Mouse (Mus musculus): ENCODE results near the gene Robo1. TPM values are rescaled to one million over a fixed set of nuclear protein-coding genes. Genes with fewer than 3 reads are reported as not detected.

The Robo1 gene
- polyA plus RNA-seq, 1 experiment from 2014 or later = 40.1 TPM

GRCm38 (mm10) chr16:72998677-72999076 is 690.6 kb downstream of the Robo1 start:
- WGBS = 87% methylated on average over 6 of the region's 6 CpGs
- Histone ChIP-seq H3K9me3 (ENCODE audit: control insufficient read depth, low read length) (no peaks in the 10 kb centered on the region), H3K27ac (replicated peaks; ENCODE audit: low read depth, low read length) (no peak overlapping the region), H3K4me2 (ENCODE audit: low read depth, severe bottlenecking) (no peak overlapping the region), H3K4me1 (ENCODE audit: control insufficient read depth, insufficient read depth, low read length) (no peaks in the 10 kb centered on the region), H3K9ac (ENCODE audit: low read length) (no peak overlapping the region), H3K36me3 (ENCODE audit: control insufficient read depth, insufficient read depth, low read length) (no peaks in the 10 kb centered on the region; the same call in 1 of the 2 replicates), H3K4me3 (ENCODE audit: low read depth, low read length) (no peak overlapping the region), H3K27me3 (ENCODE audit: control insufficient read depth, insufficient read depth, low read length) (no peaks in the 10 kb centered on the region)
- peak; percentile 17 for DNase-seq (ENCODE audit: low spot score)
- no peak for ATAC-seq (ENCODE audit: insufficient number of reproducible peaks, low FRiP score, low TSS enrichment, low read depth)

- Histone ChIP-seq H3K9ac (ENCODE audit: low read length) (no peak overlapping the region), H3K27ac (replicated peaks; ENCODE audit: low read depth, low read length) (no peak overlapping the region), H3K4me1 (ENCODE audit: control insufficient read depth, insufficient read depth, low read length) (peaks cover 8% of the 10 kb centered on the region), H3K27me3 (ENCODE audit: control insufficient read depth, insufficient read depth, low read length) (no peaks in the 10 kb centered on the region), H3K4me2 (ENCODE audit: low read depth, severe bottlenecking) (no peak overlapping the region), H3K4me3 (ENCODE audit: low read depth, low read length) (no peak overlapping the region), H3K36me3 (ENCODE audit: control insufficient read depth, insufficient read depth, low read length) (no peaks in the 10 kb centered on the region; the same call in 1 of the 2 replicates), H3K9me3 (ENCODE audit: control insufficient read depth, low read length) (no peaks in the 10 kb centered on the region)
- WGBS = 31% methylated on average over 4 of the region's 4 CpGs
- DNase-seq (ENCODE audit: low spot score) = peak; percentile 36
- 0 out of 2 replicates have a peak, but pooled peaks have one; percentile 65 for ATAC-seq (ENCODE audit: insufficient number of reproducible peaks, low FRiP score, low TSS enrichment, low read depth)
Measured at GRCm38 (mm10) chr16:73002685-73003084, 694.6 kb downstream of the Robo1 start.

GRCm38 (mm10) chr16:73004601-73005000 is 696.5 kb downstream of the Robo1 start:
- Histone ChIP-seq H3K27me3 (ENCODE audit: control insufficient read depth, insufficient read depth, low read length) (no peaks in the 10 kb centered on the region), H3K9me3 (ENCODE audit: control insufficient read depth, low read length) (no peaks in the 10 kb centered on the region), H3K4me3 (ENCODE audit: low read depth, low read length) (no peak overlapping the region), H3K4me2 (ENCODE audit: low read depth, severe bottlenecking) (no peak overlapping the region), H3K4me1 (ENCODE audit: control insufficient read depth, insufficient read depth, low read length) (peaks cover 14% of the 10 kb centered on the region), H3K9ac (ENCODE audit: low read length) (no peak overlapping the region), H3K27ac (replicated peaks; ENCODE audit: low read depth, low read length) (no peak overlapping the region), H3K36me3 (ENCODE audit: control insufficient read depth, insufficient read depth, low read length) (no peaks in the 10 kb centered on the region; the same call in 1 of the 2 replicates)
- DNase-seq (ENCODE audit: low spot score) = peak; percentile 9
- WGBS = 98% methylated on average over 11 of the region's 11 CpGs
- ATAC-seq (ENCODE audit: insufficient number of reproducible peaks, low FRiP score, low TSS enrichment, low read depth) = no peak

- no peaks in the 10 kb centered on the region; the same call in 1 of the 2 replicates for H3K36me3 ChIP-seq (ENCODE audit: control insufficient read depth, insufficient read depth, low read length)
- WGBS = 88% methylated on average over 4 of the region's 4 CpGs
- H3K9ac ChIP-seq (ENCODE audit: low read length) = no peak overlapping the region
- no peak for ATAC-seq (ENCODE audit: insufficient number of reproducible peaks, low FRiP score, low TSS enrichment, low read depth)
- H3K27ac ChIP-seq (replicated peaks; ENCODE audit: low read depth, low read length) = no peak overlapping the region
- DNase-seq (ENCODE audit: low spot score) = peak; percentile 11
- no peaks in the 10 kb centered on the region for H3K27me3 ChIP-seq (ENCODE audit: control insufficient read depth, insufficient read depth, low read length)
- H3K4me1 ChIP-seq (ENCODE audit: control insufficient read depth, insufficient read depth, low read length) = peaks cover 19% of the 10 kb centered on the region
- H3K4me3 ChIP-seq (ENCODE audit: low read depth, low read length) = no peak overlapping the region
- no peaks in the 10 kb centered on the region for H3K9me3 ChIP-seq (ENCODE audit: control insufficient read depth, low read length)
- H3K4me2 ChIP-seq (ENCODE audit: low read depth, severe bottlenecking) = no peak overlapping the region
Measured at GRCm38 (mm10) chr16:73005831-73006230, 697.7 kb downstream of the Robo1 start.

- peak; percentile 67; the same call in 1 of the 2 replicates for ATAC-seq (ENCODE audit: insufficient number of reproducible peaks, low FRiP score, low TSS enrichment, low read depth)
- Histone ChIP-seq H3K36me3 (ENCODE audit: control insufficient read depth, insufficient read depth, low read length) (no peaks in the 10 kb centered on the region; the same call in 1 of the 2 replicates), H3K4me1 (ENCODE audit: control insufficient read depth, insufficient read depth, low read length) (peaks cover 19% of the 10 kb centered on the region), H3K9me3 (ENCODE audit: control insufficient read depth, low read length) (no peaks in the 10 kb centered on the region), H3K27me3 (ENCODE audit: control insufficient read depth, insufficient read depth, low read length) (no peaks in the 10 kb centered on the region), H3K4me3 (ENCODE audit: low read depth, low read length) (no peak overlapping the region), H3K27ac (replicated peaks; ENCODE audit: low read depth, low read length) (peak overlapping the region; percentile 61), H3K4me2 (ENCODE audit: low read depth, severe bottlenecking) (no peak overlapping the region), H3K9ac (ENCODE audit: low read length) (no peak overlapping the region)
- DNase-seq (ENCODE audit: low spot score) = peak; percentile 76
- WGBS = 11% methylated on average over 8 of the region's 8 CpGs
Measured at GRCm38 (mm10) chr16:73007434-73007833, 699.3 kb downstream of the Robo1 start.

GRCm38 (mm10) chr16:73011313-73011712 is 703.2 kb downstream of the Robo1 start:
- DNase-seq (ENCODE audit: low spot score) (peak; percentile 67), ATAC-seq (ENCODE audit: insufficient number of reproducible peaks, low FRiP score, low TSS enrichment, low read depth) (no peak)
- Histone ChIP-seq H3K36me3 (ENCODE audit: control insufficient read depth, insufficient read depth, low read length) (0 out of 2 replicates have a peak, but pooled peaks cover 3% of the 10 kb centered on the region), H3K27me3 (ENCODE audit: control insufficient read depth, insufficient read depth, low read length) (no peaks in the 10 kb centered on the region), H3K4me1 (ENCODE audit: control insufficient read depth, insufficient read depth, low read length) (peaks cover 25% of the 10 kb centered on the region), H3K9me3 (ENCODE audit: control insufficient read depth, low read length) (no peaks in the 10 kb centered on the region), H3K27ac (replicated peaks; ENCODE audit: low read depth, low read length) (0 out of 2 replicates have a peak overlapping the region, but pooled peaks have one; percentile 16), H3K9ac (ENCODE audit: low read length) (no peak overlapping the region), H3K4me3 (ENCODE audit: low read depth, low read length) (no peak overlapping the region), H3K4me2 (ENCODE audit: low read depth, severe bottlenecking) (no peak overlapping the region)
- WGBS = 19% methylated on average over 7 of the region's 7 CpGs

GRCm38 (mm10) chr16:73012926-73013325 is 704.8 kb downstream of the Robo1 start:
- Histone ChIP-seq H3K4me3 (ENCODE audit: low read depth, low read length) (no peak overlapping the region), H3K36me3 (ENCODE audit: control insufficient read depth, insufficient read depth, low read length) (0 out of 2 replicates have a peak, but pooled peaks cover 3% of the 10 kb centered on the region), H3K27me3 (ENCODE audit: control insufficient read depth, insufficient read depth, low read length) (no peaks in the 10 kb centered on the region), H3K9me3 (ENCODE audit: control insufficient read depth, low read length) (no peaks in the 10 kb centered on the region), H3K27ac (replicated peaks; ENCODE audit: low read depth, low read length) (no peak overlapping the region), H3K4me1 (ENCODE audit: control insufficient read depth, insufficient read depth, low read length) (peaks cover 17% of the 10 kb centered on the region), H3K4me2 (ENCODE audit: low read depth, severe bottlenecking) (no peak overlapping the region), H3K9ac (ENCODE audit: low read length) (no peak overlapping the region)
- DNase-seq (ENCODE audit: low spot score) = no peak
- ATAC-seq (ENCODE audit: insufficient number of reproducible peaks, low FRiP score, low TSS enrichment, low read depth) = no peak
- WGBS = 95% methylated on average over 11 of the region's 11 CpGs

GRCm38 (mm10) chr16:73014544-73014943 is 706.4 kb downstream of the Robo1 start:
- DNase-seq (ENCODE audit: low spot score) = no peak
- Histone ChIP-seq H3K27me3 (ENCODE audit: control insufficient read depth, insufficient read depth, low read length) (no peaks in the 10 kb centered on the region), H3K4me1 (ENCODE audit: control insufficient read depth, insufficient read depth, low read length) (peaks cover 12% of the 10 kb centered on the region), H3K9me3 (ENCODE audit: control insufficient read depth, low read length) (no peaks in the 10 kb centered on the region), H3K4me3 (ENCODE audit: low read depth, low read length) (no peak overlapping the region), H3K9ac (ENCODE audit: low read length) (no peak overlapping the region), H3K36me3 (ENCODE audit: control insufficient read depth, insufficient read depth, low read length) (0 out of 2 replicates have a peak, but pooled peaks cover 3% of the 10 kb centered on the region), H3K27ac (replicated peaks; ENCODE audit: low read depth, low read length) (0 out of 2 replicates have a peak overlapping the region, but pooled peaks have one; percentile 21), H3K4me2 (ENCODE audit: low read depth, severe bottlenecking) (no peak overlapping the region)
- 46% methylated on average over 8 of the region's 8 CpGs for WGBS
- ATAC-seq (ENCODE audit: insufficient number of reproducible peaks, low FRiP score, low TSS enrichment, low read depth) = no peak

- Histone ChIP-seq H3K9ac (ENCODE audit: low read length) (no peak overlapping the region), H3K36me3 (ENCODE audit: control insufficient read depth, insufficient read depth, low read length) (0 out of 2 replicates have a peak, but pooled peaks cover 3% of the 10 kb centered on the region), H3K27ac (replicated peaks; ENCODE audit: low read depth, low read length) (no peak overlapping the region), H3K27me3 (ENCODE audit: control insufficient read depth, insufficient read depth, low read length) (no peaks in the 10 kb centered on the region), H3K4me2 (ENCODE audit: low read depth, severe bottlenecking) (no peak overlapping the region), H3K9me3 (ENCODE audit: control insufficient read depth, low read length) (no peaks in the 10 kb centered on the region), H3K4me3 (ENCODE audit: low read depth, low read length) (no peak overlapping the region), H3K4me1 (ENCODE audit: control insufficient read depth, insufficient read depth, low read length) (peaks cover 6% of the 10 kb centered on the region; the same call in 1 of the 2 replicates)
- DNase-seq (ENCODE audit: low spot score) (no peak), ATAC-seq (ENCODE audit: insufficient number of reproducible peaks, low FRiP score, low TSS enrichment, low read depth) (no peak)
- WGBS = 64% methylated on average over 4 of the region's 4 CpGs
Measured at GRCm38 (mm10) chr16:73015976-73016375, 707.9 kb downstream of the Robo1 start.
